8 mouse cellular contexts compared by ENCODE assay signal in the genomic region with DNA sequence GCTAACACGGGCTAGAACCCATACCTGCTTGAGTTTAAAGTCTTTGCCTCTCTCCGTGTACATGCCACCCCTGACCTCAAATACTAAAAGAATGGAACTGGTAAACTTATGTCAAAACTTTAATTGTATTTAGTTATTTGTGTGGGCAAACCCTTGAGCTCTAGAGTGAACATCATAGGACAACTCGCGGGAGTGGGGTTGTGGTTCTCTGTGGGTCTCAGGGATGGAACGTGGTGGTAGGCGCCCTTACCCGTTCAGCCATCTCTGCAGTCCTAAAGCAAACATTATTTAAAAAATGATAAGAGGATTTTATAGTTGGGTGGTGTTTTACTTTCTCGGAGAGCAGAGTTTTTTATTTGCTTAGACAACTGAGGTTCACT. TPM values are rescaled to one million over a fixed set of nuclear protein-coding genes. Genes with fewer than 3 reads are reported as not detected.
DNase-seq lines count a peak whose midpoint lies in the region; ATAC-seq and TF ChIP-seq lines count a peak whose summit lies in the region.

No protein-coding gene starts in this region.

- no peak for TF ChIP-seq CTCF in gastrocnemius, adult 2 months (IDR thresholded peaks at IDR 0.05)

- H3K4me1 ChIP-seq in limb, embryonic 12.5 days (replicated peaks) = peaks cover 9% of the 10 kb centered on the region; the same call in 1 of the 2 replicates
- peaks cover 6% of the 10 kb centered on the region; the same call in 1 of the 2 replicates for H3K4me1 ChIP-seq in neural tube, embryonic 14.5 days (ENCODE audit: control insufficient read depth, insufficient read depth, low read length)

- peak overlapping the region; percentile 98 for H3K4me3 ChIP-seq in gastrocnemius, adult 2 months
- peak overlapping the region; percentile 89 for H3K4me3 ChIP-seq in limb, embryonic 12.5 days (replicated peaks)
- peak overlapping the region; percentile 83 for H3K4me3 ChIP-seq in neural tube, embryonic 14.5 days (ENCODE audit: low read depth, low read length)

- H3K36me3 ChIP-seq in limb, embryonic 12.5 days = 0 out of 2 replicates have a peak, but pooled peaks cover 3% of the 10 kb centered on the region
- H3K36me3 ChIP-seq in neural tube, embryonic 14.5 days (ENCODE audit: control insufficient read depth, insufficient read depth, low read length) = no peaks in the 10 kb centered on the region

- peak overlapping the region; percentile 93 for H3K9ac ChIP-seq in limb, embryonic 12.5 days (replicated peaks)
- H3K9ac ChIP-seq in neural tube, embryonic 14.5 days (replicated peaks; ENCODE audit: low read depth, low read length) = peak overlapping the region; percentile 93

- WGBS in limb, embryonic 12.5 days = 2% methylated on average over 8 of the region's 8 CpGs
- under 1% methylated on average over 8 of the region's 8 CpGs for WGBS in neural tube, embryonic 14.5 days

- intact Hi-C loops in gastrocnemius, adult 2 months (cut with DNase I) = no loop called here

- H3K27ac ChIP-seq in gastrocnemius, adult 2 months = peak overlapping the region; percentile 100
- H3K27ac ChIP-seq in limb, embryonic 12.5 days = peak overlapping the region; percentile 99
- H3K27ac ChIP-seq in neural tube, embryonic 14.5 days (ENCODE audit: low read depth, low read length) = peak overlapping the region; percentile 100

- H3K27me3 ChIP-seq in limb, embryonic 12.5 days = no peaks in the 10 kb centered on the region
- H3K27me3 ChIP-seq in neural tube, embryonic 14.5 days (ENCODE audit: control insufficient read depth, insufficient read depth, low read length) = no peaks in the 10 kb centered on the region

- no peak for DNase-seq in gastrocnemius, adult 2 months
- DNase-seq in gastrocnemius, postnatal 25 days = no peak
- peak; percentile 20 for DNase-seq in thymus, postnatal 25 days
- DNase-seq in thymus, adult 18-20 months = no peak
- DNase-seq in left cerebral cortex, adult 9 months (ENCODE audit: low spot score in 2 of 2) = no peak
- DNase-seq in cerebellum, postnatal 25 days = no peak

- H3K9me3 ChIP-seq in limb, embryonic 12.5 days = no peaks in the 10 kb centered on the region
- H3K9me3 ChIP-seq in neural tube, embryonic 14.5 days (ENCODE audit: control insufficient read depth, low read length) = no peaks in the 10 kb centered on the region

- peak; percentile 50; the same call in 1 of the 2 replicates for ATAC-seq in limb, embryonic 12.5 days (ENCODE audit: insufficient number of reproducible peaks, insufficient read depth, low FRiP score, low TSS enrichment, low read depth)
- ATAC-seq in neural tube, embryonic 14.5 days (ENCODE audit: low read depth) = peak; percentile 54

- H3K4me2 ChIP-seq in limb, embryonic 12.5 days = peak overlapping the region; percentile 70
- H3K4me2 ChIP-seq in neural tube, embryonic 14.5 days (ENCODE audit: low read depth, low read length) = peak overlapping the region; percentile 47

RNA-seq across cellular contexts. Expression of gene Cmpk1, which starts 0.8 kb away (rescaled TPM):
- total RNA-seq in gastrocnemius, adult 2 months (2021) = 10 to 100 TPM; 18.3 to 24.0 TPM
- 10 to 100 TPM; 23.3 to 27.8 TPM for total RNA-seq in gastrocnemius, postnatal 25 days (2021)
- 81.8 and 89.3 TPM in 2 replicates for polyA plus RNA-seq in limb, embryonic 12.5 days (2016; fragmentation: Nextera tagmentation; extraction: Ambion mirVana)
- polyA plus RNA-seq in neural tube, embryonic 14.5 days (2014; fragmentation: Nextera tagmentation; extraction: Ambion mirVana) = 207 and 221 TPM in 2 replicates

RNA-seq across cellular contexts. Expression of gene Stil, which starts 13.8 kb away (rescaled TPM):
- under 1 TPM; 0.06 to 0.13 TPM for total RNA-seq in gastrocnemius, adult 2 months (2021)
- under 1 TPM in 1 of 2 experiments, not detected in 1; 0.24 TPM for total RNA-seq in gastrocnemius, postnatal 25 days (2021)
- 16.9 and 20.3 TPM in 2 replicates for polyA plus RNA-seq in limb, embryonic 12.5 days (2016; fragmentation: Nextera tagmentation; extraction: Ambion mirVana)
- polyA plus RNA-seq in neural tube, embryonic 14.5 days (2014; fragmentation: Nextera tagmentation; extraction: Ambion mirVana) = 1.3 and 2.6 TPM in 2 replicates
